Mouse (Mus musculus) limb, embryonic 15.5 days (tissue): ENCODE measurements around the gene Usp2. TPM values are rescaled to one million over a fixed set of nuclear protein-coding genes. Genes with fewer than 3 reads are reported as not detected.

Source experiments
- ATAC-seq: fragments of 200-750 bp; cut with Nextera tagmentation; 2 replicates; pipeline ENCODE4 v1.8.0; 2017; ENCODE audit warnings: low read depth, moderate TSS enrichment; ENCODE audit not compliant: insufficient number of reproducible peaks, low FRiP score, low TSS enrichment
- H3K27ac ChIP-seq: fragments of 300-500 bp; sonication (generic); 2 replicates; pipeline ENCODE4 v1.5.1; 2015; ENCODE audit warnings: moderate library complexity, mild to moderate bottlenecking, inconsistent platforms
- H3K27me3 ChIP-seq: fragments of 300-500 bp; sonication (generic); 2 replicates; pipeline ENCODE4 v1.6.1; 2015; ENCODE audit warnings: inconsistent platforms
- H3K36me3 ChIP-seq: fragments of 300-500 bp; sonication (generic); 2 replicates; pipeline ENCODE4 v1.6.1; 2015; ENCODE audit warnings: inconsistent platforms
- H3K4me1 ChIP-seq: fragments of 300-500 bp; sonication (generic); 2 replicates; pipeline ENCODE4 v1.6.1; 2015; ENCODE audit warnings: inconsistent platforms
- H3K4me2 ChIP-seq: fragments of 300-500 bp; sonication (generic); 2 replicates; pipeline ENCODE4 v1.6.1; 2015; ENCODE audit warnings: mild to moderate bottlenecking, inconsistent platforms
- H3K4me3 ChIP-seq: fragments of 300-500 bp; sonication (generic); 2 replicates; pipeline ENCODE4 v1.5.1; 2015; ENCODE audit warnings: mild to moderate bottlenecking, inconsistent platforms
- H3K9ac ChIP-seq: fragments of 300-500 bp; sonication (generic); 2 replicates; pipeline ENCODE4 v1.6.1; 2015; ENCODE audit warnings: inconsistent platforms
- H3K9me3 ChIP-seq: fragments of 300-500 bp; sonication (generic); 2 replicates; pipeline ENCODE4 v1.6.1; 2016; ENCODE audit warnings: inconsistent platforms
- WGBS: fragments of 180-500 bp; shearing (Covaris S2); methylation state at CpG from one replicate; pipeline ENCODE4 v1.1.7; 2015; 5-methylcytosine and 5-hydroxymethylcytosine counted together
- polyA plus RNA-seq: library from polyadenylated mRNA; unstranded; fragments of >200 nt; fragmentation: Nextera tagmentation; extraction: Ambion mirVana; gene quantifications from 2 replicates; pipeline ENCODE4 v1.2.1, GENCODE M21; 2015

The Usp2 gene
- polyA plus RNA-seq, 1 experiment from 2014 or later, result 22.5 TPM

DNA sequence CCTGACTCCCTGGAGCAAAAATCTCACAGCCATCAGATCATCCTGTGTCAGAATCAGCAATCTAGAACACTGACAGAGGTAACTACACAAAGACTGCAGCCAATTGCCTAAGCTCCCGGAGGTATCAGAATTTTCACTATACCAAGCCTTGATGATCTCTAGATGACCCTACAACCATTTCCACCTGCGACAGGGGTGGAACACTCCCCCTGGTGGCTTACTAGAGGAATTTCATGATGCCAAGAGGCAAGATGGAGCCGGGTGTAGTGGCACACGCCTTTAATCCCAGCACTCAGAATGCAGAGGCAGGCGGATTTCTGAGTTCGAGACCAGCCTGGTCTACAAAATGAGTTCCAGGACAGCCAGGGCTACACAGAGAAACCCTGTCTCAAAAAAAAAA lies 57.5 kb downstream of the Usp2 start:
- no peak overlapping the region for H3K27ac ChIP-seq
- no peak for ATAC-seq
- WGBS, result 65% methylated on average over 6 of the region's 6 CpGs
- H3K27me3 ChIP-seq, result no peaks in the 10 kb centered on the region
- no peak overlapping the region for H3K9ac ChIP-seq
- H3K4me3 ChIP-seq, result no peak overlapping the region
- H3K36me3 ChIP-seq, result no peaks in the 10 kb centered on the region
- H3K9me3 ChIP-seq, result no peaks in the 10 kb centered on the region
- H3K4me1 ChIP-seq, result peaks cover 19% of the 10 kb centered on the region
- H3K4me2 ChIP-seq, result no peak overlapping the region

DNA sequence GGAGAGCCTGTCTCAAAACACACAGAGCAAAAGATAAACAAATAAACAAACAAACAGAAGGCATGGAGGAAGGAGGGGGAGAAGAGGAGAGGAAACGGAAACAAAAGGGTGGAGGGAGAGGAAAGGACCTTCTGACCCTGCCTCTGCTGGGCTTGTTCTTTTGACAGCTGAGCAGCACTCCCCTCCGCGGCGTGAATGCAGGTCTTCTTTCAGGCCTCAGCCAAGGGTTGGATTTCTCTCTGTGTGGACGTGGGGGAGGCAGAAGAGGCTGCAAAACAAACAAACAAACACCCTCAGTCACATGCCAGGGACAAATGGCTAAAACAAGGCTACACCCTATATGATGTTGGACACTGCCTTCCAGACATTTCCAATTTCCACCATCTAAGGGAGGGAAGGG lies 58.2 kb downstream of the Usp2 start:
- Histone ChIP-seq H3K4me3 (no peak overlapping the region), H3K4me1 (peaks cover 24% of the 10 kb centered on the region), H3K9ac (no peak overlapping the region), H3K36me3 (no peaks in the 10 kb centered on the region), H3K27ac (no peak overlapping the region), H3K4me2 (no peak overlapping the region), H3K9me3 (no peaks in the 10 kb centered on the region), H3K27me3 (no peaks in the 10 kb centered on the region)
- ATAC-seq, result no peak
- WGBS, result 68% methylated on average over 5 of the region's 5 CpGs

GRCm38 (mm10) chr9:44125546-44126428 lies 59.0 kb downstream of the Usp2 start:
- H3K4me3 ChIP-seq, result no peak overlapping the region
- no peaks in the 10 kb centered on the region for H3K36me3 ChIP-seq
- peak overlapping the region; percentile 73 for H3K27ac ChIP-seq
- no peaks in the 10 kb centered on the region for H3K9me3 ChIP-seq
- no peaks in the 10 kb centered on the region for H3K27me3 ChIP-seq
- no peak for ATAC-seq
- no peak overlapping the region for H3K9ac ChIP-seq
- peaks cover 32% of the 10 kb centered on the region for H3K4me1 ChIP-seq
- H3K4me2 ChIP-seq, result peak overlapping the region; percentile 34; the same call in 1 of the 2 replicates
- 28% methylated on average over 18 of the region's 18 CpGs for WGBS

DNA sequence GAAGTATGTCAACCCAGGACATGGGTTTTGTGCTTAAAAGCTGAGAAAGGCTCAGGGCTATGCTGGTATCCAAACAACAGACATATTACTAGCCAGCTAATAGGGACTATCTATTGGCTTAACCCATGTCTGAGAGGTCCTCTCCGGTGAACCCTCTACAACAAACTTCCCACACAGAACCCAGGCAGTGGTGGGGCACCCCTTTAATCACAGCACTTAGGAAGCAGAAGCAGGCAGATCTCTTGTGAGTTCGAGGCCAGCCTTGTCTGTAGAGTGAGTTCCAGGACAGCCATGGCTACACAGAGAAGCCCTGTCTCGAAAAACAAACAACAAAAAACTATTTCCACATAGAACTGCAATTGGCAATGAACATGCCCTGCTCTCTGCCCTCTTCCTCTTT lies 59.9 kb downstream of the Usp2 start:
- peaks cover 34% of the 10 kb centered on the region for H3K4me1 ChIP-seq
- no peaks in the 10 kb centered on the region for H3K36me3 ChIP-seq
- H3K4me2 ChIP-seq, result no peak overlapping the region
- no peak overlapping the region for H3K9ac ChIP-seq
- WGBS, result 87% methylated on average over 3 of the region's 3 CpGs
- 0 out of 2 replicates have a peak, but pooled peaks cover 6% of the 10 kb centered on the region for H3K27me3 ChIP-seq
- peak overlapping the region; percentile 73 for H3K27ac ChIP-seq
- ATAC-seq, result no peak
- no peaks in the 10 kb centered on the region for H3K9me3 ChIP-seq
- H3K4me3 ChIP-seq, result no peak overlapping the region

GRCm38 (mm10) chr9:44127351-44127801 lies 60.6 kb downstream of the Usp2 start:
- H3K9me3 ChIP-seq, result no peaks in the 10 kb centered on the region
- no peak overlapping the region for H3K4me3 ChIP-seq
- ATAC-seq, result no peak
- H3K27ac ChIP-seq, result no peak overlapping the region
- 0 out of 2 replicates have a peak, but pooled peaks cover 7% of the 10 kb centered on the region for H3K27me3 ChIP-seq
- no peak overlapping the region for H3K4me2 ChIP-seq
- 62% methylated on average over 3 of the region's 3 CpGs for WGBS
- no peaks in the 10 kb centered on the region for H3K36me3 ChIP-seq
- no peak overlapping the region for H3K9ac ChIP-seq
- H3K4me1 ChIP-seq, result peaks cover 34% of the 10 kb centered on the region

- WGBS, result 10% methylated on average over 9 of the region's 9 CpGs
- H3K27me3 ChIP-seq, result peaks cover 10% of the 10 kb centered on the region; the same call in 1 of the 2 replicates
- H3K9ac ChIP-seq, result no peak overlapping the region; the same call in 1 of the 2 replicates
- H3K27ac ChIP-seq, result peak overlapping the region; percentile 73
- H3K36me3 ChIP-seq, result no peaks in the 10 kb centered on the region
- peak overlapping the region; percentile 52 for H3K4me2 ChIP-seq
- ATAC-seq, result no peak
- H3K4me3 ChIP-seq, result peak overlapping the region; percentile 29
- H3K4me1 ChIP-seq, result peaks cover 54% of the 10 kb centered on the region
- no peaks in the 10 kb centered on the region for H3K9me3 ChIP-seq
Measured at GRCm38 (mm10) chr9:44129633-44130032, 62.8 kb downstream of the Usp2 start.

DNA sequence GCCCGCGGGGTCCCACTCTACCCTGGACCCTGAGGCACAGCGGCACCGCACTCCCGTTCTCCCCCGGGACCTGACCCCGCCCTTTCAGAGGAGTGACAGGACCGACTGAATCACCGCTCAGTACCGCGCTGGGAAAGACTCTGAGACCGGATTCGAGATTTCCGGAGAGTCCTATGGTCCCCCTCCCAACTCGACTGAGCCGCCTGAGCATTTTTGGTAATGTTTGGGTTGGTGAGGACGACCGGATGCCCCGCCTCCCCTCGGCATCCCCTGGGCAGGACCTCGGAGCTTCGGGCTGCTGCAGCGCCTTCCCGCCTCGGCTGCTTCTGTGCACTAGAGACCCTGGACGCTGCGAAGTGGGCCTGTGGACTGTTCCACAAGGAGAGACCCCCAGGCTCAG lies 63.2 kb downstream of the Usp2 start:
- Histone ChIP-seq H3K9me3 (no peaks in the 10 kb centered on the region), H3K4me1 (peaks cover 57% of the 10 kb centered on the region), H3K27ac (peak overlapping the region; percentile 73), H3K4me3 (peak overlapping the region; percentile 29), H3K36me3 (no peaks in the 10 kb centered on the region), H3K9ac (no peak overlapping the region; the same call in 1 of the 2 replicates), H3K27me3 (peaks cover 10% of the 10 kb centered on the region; the same call in 1 of the 2 replicates), H3K4me2 (peak overlapping the region; percentile 52)
- WGBS, result 1% methylated on average over 27 of the region's 27 CpGs
- ATAC-seq, result 0 out of 2 replicates have a peak, but pooled peaks have one; percentile 22

GRCm38 (mm10) chr9:44130581-44131275 lies 63.9 kb downstream of the Usp2 start:
- WGBS, result 28% methylated on average over 19 of the region's 19 CpGs

GRCm38 (mm10) chr9:44131276-44131590 lies 64.4 kb downstream of the Usp2 start:
- no peaks in the 10 kb centered on the region for H3K36me3 ChIP-seq
- peaks cover 60% of the 10 kb centered on the region for H3K4me1 ChIP-seq
- no peak overlapping the region for H3K9ac ChIP-seq
- peak overlapping the region; percentile 62; the same call in 1 of the 2 replicates for H3K27ac ChIP-seq
- 51% methylated on average over 7 of the region's 7 CpGs for WGBS
- H3K4me3 ChIP-seq, result no peak overlapping the region
- 0 out of 2 replicates have a peak overlapping the region, but pooled peaks have one; percentile 52 for H3K4me2 ChIP-seq
- peaks cover 10% of the 10 kb centered on the region; the same call in 1 of the 2 replicates for H3K27me3 ChIP-seq
- H3K9me3 ChIP-seq, result no peaks in the 10 kb centered on the region
- no peak for ATAC-seq

More at GRCm38 (mm10) chr9:44130581-44131275, 63.9 kb downstream of the Usp2 start:
- peak overlapping the region; percentile 29 for H3K4me3 ChIP-seq
- H3K4me1 ChIP-seq, result peaks cover 58% of the 10 kb centered on the region
- no peaks in the 10 kb centered on the region for H3K9me3 ChIP-seq
- peak overlapping the region; percentile 52 for H3K4me2 ChIP-seq
- no peak overlapping the region for H3K9ac ChIP-seq
- H3K27me3 ChIP-seq, result peaks cover 10% of the 10 kb centered on the region; the same call in 1 of the 2 replicates
- peak; percentile 21; the same call in 1 of the 2 replicates for ATAC-seq
- no peaks in the 10 kb centered on the region for H3K36me3 ChIP-seq
- H3K27ac ChIP-seq, result peak overlapping the region; percentile 62

GRCm38 (mm10) chr9:44132200-44132599 lies 65.4 kb downstream of the Usp2 start:
- Histone ChIP-seq H3K9ac (no peak overlapping the region), H3K27ac (peak overlapping the region; percentile 11; the same call in 1 of the 2 replicates), H3K4me2 (no peak overlapping the region), H3K4me3 (no peak overlapping the region), H3K27me3 (peaks cover 10% of the 10 kb centered on the region; the same call in 1 of the 2 replicates), H3K36me3 (peaks cover 6% of the 10 kb centered on the region; the same call in 1 of the 2 replicates), H3K4me1 (peaks cover 59% of the 10 kb centered on the region), H3K9me3 (no peaks in the 10 kb centered on the region)
- WGBS, result 70% methylated on average over 5 of the region's 5 CpGs
- ATAC-seq, result no peak

DNA sequence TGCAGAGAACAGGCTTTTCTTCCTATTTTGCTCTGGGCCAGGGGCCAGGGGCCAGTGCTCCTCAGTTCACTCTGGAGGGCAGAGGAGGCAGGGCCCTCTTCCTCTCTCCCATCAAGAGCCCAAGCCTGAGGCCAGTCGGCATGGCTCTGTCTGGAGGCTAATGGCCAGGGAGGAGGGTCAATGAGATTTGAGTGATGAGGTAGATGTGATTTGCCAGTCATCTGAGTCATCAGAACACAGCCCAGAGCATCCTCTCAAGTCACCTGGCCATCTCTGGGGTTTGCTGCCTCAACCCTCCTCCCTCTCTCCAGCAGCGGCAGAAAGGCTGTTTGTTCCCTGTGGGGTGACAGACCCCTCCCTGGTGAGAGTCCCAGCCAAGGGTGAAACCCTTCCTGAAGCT lies 66.5 kb downstream of the Usp2 start:
- peak overlapping the region; percentile 50 for H3K27ac ChIP-seq
- 16% methylated on average over 2 of the region's 2 CpGs for WGBS

More for the DNA sequence above, 66.5 kb downstream of the Usp2 start:
- H3K4me2 ChIP-seq, result peak overlapping the region; percentile 87; the same call in 1 of the 2 replicates
- peaks cover 14% of the 10 kb centered on the region; the same call in 1 of the 2 replicates for H3K36me3 ChIP-seq
- peak overlapping the region; percentile 64; the same call in 1 of the 2 replicates for H3K4me3 ChIP-seq
- no peaks in the 10 kb centered on the region for H3K9me3 ChIP-seq
- no peak for ATAC-seq
- peaks cover 57% of the 10 kb centered on the region for H3K4me1 ChIP-seq
- H3K9ac ChIP-seq, result no peak overlapping the region
- peaks cover 10% of the 10 kb centered on the region; the same call in 1 of the 2 replicates for H3K27me3 ChIP-seq
